Mouse (Mus musculus): Measurements from ENCODE around the gene Grn.

Grn gene

DNA sequence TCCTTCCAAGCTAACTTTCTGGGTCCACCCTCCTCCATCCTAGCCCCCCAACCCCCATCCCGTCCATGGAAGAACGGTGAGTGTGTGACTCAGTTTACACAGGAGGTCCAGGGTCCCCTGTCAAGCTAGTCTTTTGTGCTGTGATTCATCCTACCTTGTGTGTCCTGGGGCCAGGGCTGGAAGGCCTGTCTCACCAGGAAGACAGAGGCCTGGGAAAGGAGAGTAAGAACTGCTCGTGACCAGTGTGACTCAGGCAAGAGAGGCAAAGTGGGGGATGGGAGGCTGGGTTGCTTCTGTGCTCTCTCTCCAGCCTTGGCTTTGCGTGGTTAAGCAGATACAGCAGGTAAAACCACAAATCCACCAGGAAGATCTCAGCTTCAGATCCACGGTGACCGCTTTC is 5.4 kb upstream of the Grn start:
- DNase-seq (ENCODE audit: low spot score in 2 of 2): no peak

DNA sequence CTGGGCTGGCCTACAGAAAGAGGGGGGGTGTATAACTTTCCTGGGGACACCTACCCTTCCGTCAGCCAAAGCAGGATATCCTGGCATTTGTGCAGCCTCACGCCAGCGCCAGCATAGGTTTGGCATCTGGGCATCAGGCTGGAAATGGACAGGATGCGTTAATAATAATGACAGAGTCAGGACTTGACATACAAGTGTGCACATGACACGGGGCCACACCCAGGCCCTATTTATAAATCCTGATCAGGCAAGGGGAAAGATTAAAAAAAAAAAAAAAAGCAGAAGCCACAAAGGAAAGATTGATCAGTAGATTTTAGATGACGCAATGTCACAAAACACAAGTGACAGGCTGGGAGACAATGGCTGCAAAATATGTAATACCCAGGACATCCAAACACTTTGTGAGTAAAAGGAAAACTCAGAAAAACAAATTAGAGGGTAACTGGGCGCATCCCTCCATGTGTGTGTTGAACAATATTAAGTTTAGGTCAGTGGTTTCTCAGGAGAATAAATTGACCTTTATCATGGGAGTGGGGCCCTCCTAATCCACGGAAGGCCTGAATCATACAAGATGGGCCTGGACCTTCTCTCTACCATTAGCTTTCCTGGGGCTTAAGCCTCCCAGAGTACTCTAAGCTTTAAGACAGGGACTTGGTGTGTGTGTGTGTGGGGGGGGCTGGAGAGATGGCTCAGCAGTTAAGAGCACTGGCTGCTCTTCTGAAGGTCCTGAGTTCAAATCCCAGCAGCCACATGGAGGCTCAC is 4.4 kb upstream of the Grn start:
- DNase-seq (ENCODE audit: low spot score in 2 of 2): no peak

DNA sequence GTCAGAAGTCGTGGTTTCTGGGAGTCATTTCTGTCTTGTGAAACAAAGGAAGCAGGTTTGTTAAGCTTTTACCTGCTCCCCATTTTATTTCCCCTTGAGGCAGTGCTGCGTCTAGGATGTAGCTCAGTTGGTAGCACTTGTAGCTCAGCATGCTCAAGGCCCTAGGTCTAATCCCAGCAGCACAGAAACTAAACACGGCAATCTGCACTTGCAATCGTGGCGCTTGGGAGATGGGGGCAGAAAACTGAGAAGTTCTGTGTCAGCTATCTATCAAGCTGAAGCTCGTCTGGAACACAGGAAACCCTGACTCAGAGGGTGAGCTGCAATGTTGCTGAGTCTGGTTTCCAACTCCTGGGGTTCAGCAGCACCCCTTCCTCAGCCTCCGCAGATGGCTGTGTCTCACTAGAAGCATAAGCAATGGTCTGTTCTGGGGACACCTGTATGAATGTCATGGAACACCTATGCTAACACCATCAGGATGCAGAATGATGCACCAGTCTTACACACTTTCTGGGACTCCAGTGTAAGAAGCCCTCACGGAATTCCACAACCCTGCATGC is 1.1 kb upstream of the Grn start:
- DNase-seq (ENCODE audit: low spot score in 2 of 2): no peak

DNA sequence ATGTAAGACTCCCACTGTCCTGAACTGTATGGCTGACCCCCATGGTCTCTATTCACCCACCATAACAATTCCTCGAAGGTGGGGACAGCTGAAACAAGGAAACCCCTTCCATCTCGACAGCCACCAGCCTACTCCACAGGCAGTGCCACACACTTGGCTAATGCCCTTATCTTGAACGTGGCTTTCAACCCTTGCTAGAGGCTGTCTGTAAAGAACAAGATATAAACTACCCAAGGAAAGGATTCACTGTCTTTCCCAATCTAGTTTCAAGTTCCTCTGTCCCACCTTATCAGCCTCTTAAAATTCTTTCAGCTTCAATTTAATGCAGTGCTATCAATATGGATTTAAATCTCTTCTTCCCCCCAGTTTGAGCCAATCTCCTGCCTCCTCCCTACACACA is 564 bp upstream of the Grn start:
- DNase-seq (ENCODE audit: low spot score in 2 of 2): no peak

DNA sequence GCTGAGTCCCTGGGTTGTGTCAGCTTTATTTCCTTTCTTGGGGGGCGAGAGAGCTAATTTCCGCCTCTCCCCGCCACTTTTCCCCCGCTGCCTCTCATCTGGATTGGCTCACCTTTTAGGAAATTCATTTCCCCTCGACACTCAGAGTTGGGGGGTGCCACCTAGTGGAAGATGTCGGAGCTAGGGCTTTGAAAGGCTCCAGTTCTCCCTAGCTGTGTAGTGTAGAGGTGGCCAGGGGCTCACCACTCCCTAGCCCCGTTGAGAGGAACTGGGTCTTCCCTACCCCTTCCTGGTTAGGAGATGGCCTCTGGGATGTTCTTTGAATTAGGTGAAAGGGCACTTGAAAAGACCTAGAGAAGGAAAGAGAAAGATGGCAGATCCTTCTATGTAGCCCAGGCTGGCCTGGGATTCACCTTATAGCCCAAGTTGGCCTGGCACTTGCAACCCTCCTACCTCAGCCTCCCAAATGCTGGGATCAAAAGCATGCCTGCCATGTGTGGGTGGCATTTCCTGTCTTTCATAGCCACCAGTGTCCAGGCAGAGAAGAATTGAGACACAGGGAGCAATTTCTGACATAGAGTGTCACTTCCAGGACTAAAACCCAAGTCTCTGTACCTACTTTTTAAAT is 1.0 kb downstream of the Grn start:
- peak in 1 of 2 experiments; percentile 63 for DNase-seq (ENCODE audit: low spot score in 2 of 2)

DNA sequence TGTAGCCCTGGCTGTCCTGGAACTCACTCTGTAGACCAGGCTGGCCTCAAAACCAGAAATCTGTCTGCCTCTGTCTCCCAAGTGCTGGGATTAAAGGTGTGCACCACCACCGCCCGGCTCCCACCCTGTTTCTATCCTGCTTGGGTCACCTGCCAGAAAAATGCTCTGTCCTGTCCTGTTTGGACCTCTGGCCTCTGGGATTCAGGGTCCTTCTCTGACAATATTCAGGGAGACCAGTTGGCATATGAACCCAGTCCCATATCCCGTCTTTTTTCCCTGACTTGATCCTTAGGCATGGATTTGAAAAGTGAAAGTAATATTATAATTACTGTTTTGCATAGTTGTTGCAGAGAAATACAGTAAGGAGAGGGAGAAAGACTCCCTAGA is 1.6 kb downstream of the Grn start:
- DNase-seq (ENCODE audit: low spot score in 2 of 2): no peak

DNA sequence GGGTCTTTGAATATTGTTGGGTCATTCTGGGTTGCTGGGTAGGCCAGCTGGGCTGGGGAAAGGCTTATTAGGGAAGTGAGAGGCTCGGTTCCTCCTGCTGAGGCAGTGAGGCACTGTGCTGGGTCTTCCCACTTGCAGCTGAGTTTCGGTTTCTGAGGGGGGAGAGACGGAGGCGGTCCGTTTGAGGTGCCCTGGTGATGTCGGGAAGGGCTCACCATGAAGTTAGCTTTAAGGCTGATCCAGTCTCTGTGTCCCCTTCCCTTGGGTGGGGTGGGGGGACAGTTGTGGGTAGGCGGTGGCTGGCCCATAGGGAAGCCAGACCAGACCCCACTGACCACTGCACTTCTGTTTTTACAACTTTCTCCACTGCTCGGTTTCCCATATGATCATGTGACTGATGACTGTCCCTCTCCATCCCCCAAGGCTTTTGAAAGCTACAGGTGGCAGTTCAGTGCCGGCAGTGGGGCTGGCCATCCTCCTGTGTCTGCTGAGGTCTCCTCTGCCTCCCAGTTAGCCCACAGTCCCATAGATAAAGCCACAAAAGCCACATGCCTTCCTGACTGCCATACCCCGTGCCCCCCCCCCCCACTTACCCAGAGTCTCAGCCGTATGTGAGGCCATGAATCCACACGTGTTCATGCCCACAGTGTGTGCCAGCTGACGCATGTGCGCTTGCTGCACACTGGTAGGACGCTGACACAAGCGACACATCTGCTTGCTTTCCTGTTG is 2.2 kb downstream of the Grn start:
- no peak for DNase-seq (ENCODE audit: low spot score in 2 of 2)

DNA sequence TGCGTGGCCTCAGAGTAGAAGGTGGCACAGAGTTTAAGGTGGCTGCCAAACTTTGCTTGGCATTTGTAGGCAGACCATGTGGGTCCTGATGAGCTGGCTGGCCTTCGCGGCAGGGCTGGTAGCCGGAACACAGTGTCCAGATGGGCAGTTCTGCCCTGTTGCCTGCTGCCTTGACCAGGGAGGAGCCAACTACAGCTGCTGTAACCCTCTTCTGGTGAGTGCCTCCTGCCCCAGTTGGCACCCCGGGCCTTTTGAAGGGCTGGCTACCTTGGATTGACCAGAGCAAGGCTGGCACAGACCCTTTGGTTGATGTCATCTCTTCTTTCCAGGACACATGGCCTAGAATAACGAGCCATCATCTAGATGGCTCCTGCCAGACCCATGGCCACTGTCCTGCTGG is 2.8 kb downstream of the Grn start:
- DNase-seq (ENCODE audit: low spot score in 2 of 2): no peak

DNA sequence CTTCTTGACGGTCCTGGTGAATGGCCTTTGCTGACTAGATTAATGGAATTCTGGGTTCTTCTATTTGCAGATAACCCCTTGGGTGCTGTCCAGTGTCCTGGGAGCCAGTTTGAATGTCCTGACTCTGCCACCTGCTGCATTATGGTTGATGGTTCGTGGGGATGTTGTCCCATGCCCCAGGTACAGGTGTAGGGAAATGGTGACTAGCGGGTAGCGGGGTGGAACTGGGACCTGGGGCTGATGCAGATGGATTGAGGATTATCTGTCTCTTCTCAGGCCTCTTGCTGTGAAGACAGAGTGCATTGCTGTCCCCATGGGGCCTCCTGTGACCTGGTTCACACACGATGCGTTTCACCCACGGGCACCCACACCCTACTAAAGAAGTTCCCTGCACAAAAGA is 3.8 kb downstream of the Grn start:
- DNase-seq (ENCODE audit: low spot score in 2 of 2): no peak

DNA sequence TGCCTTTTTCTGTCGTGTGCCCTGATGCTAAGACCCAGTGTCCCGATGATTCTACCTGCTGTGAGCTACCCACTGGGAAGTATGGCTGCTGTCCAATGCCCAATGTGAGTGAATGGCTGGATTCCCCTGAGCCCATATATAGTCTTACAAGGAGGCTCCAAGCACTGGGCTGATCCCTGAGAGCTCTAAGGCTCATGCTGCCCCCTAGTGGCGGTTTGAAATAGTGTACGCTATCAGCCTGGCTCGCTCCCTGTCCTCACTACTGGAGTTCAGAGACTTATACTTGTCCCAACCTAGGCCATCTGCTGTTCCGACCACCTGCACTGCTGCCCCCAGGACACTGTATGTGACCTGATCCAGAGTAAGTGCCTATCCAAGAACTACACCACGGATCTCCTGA is 4.3 kb downstream of the Grn start:
- peak; percentile 81 to 83 for DNase-seq (ENCODE audit: low spot score in 2 of 2)

DNA sequence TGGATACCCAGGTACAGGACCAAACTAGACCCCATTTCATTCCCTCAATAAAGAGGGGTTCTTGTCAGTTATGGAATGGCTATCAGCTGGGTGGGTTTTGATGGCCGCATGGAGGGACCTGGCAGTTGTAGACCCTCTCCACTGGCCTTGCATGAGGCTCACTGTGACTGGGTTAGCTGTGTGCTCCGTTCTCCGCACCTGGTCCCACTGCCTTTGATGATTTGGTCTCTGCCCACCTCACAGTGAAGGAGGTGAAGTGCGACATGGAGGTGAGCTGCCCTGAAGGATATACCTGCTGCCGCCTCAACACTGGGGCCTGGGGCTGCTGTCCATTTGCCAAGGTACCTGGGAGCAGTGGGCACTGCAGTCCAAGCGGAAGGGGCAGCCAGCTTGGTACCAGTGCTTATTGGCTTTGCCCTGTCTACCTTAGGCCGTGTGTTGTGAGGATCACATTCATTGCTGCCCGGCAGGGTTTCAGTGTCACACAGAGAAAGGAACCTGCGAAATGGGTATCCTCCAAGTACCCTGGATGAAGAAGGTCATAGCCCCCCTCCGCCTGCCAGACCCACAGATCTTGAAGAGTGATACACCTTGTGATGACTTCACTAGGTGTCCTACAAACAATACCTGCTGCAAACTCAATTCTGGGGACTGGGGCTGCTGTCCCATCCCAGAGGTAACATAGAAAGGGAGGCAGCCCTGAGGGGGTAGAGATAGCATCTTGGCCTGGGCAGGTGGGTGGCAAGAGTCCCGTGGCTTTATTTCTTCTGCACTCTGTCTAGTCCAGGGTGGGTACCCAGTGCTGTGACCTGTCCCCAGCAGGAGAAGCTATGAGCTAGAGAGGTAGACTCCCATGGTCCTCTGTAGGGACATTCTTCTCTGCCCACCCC is 4.9 kb downstream of the Grn start:
- DNase-seq (ENCODE audit: low spot score in 2 of 2): no peak

DNA sequence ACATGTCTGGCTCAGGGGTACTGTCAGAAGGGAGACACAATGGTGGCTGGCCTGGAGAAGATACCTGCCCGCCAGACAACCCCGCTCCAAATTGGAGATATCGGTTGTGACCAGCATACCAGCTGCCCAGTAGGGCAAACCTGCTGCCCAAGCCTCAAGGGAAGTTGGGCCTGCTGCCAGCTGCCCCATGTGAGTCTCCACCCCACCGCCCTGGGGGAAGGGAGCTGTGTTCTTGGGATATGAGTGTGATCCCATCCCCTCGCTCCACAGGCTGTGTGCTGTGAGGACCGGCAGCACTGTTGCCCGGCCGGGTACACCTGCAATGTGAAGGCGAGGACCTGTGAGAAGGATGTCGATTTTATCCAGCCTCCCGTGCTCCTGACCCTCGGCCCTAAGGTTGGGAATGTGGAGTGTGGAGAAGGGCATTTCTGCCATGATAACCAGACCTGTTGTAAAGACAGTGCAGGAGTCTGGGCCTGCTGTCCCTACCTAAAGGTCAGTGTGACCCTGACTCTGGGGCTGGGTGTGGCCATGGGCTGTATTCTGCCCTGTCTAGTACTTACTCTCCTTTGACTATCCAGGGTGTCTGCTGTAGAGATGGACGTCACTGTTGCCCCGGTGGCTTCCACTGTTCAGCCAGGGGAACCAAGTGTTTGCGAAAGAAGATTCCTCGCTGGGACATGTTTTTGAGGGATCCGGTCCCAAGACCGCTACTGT is 5.8 kb downstream of the Grn start:
- DNase-seq (ENCODE audit: low spot score in 2 of 2): no peak

DNA sequence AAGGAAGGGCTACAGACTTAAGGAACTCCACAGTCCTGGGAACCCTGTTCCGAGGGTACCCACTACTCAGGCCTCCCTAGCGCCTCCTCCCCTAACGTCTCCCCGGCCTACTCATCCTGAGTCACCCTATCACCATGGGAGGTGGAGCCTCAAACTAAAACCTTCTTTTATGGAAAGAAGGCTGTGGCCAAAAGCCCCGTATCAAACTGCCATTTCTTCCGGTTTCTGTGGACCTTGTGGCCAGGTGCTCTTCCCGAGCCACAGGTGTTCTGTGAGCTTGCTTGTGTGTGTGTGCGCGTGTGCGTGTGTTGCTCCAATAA is 6.3 kb downstream of the Grn start:
- no peak for DNase-seq (ENCODE audit: low spot score in 2 of 2)

DNA sequence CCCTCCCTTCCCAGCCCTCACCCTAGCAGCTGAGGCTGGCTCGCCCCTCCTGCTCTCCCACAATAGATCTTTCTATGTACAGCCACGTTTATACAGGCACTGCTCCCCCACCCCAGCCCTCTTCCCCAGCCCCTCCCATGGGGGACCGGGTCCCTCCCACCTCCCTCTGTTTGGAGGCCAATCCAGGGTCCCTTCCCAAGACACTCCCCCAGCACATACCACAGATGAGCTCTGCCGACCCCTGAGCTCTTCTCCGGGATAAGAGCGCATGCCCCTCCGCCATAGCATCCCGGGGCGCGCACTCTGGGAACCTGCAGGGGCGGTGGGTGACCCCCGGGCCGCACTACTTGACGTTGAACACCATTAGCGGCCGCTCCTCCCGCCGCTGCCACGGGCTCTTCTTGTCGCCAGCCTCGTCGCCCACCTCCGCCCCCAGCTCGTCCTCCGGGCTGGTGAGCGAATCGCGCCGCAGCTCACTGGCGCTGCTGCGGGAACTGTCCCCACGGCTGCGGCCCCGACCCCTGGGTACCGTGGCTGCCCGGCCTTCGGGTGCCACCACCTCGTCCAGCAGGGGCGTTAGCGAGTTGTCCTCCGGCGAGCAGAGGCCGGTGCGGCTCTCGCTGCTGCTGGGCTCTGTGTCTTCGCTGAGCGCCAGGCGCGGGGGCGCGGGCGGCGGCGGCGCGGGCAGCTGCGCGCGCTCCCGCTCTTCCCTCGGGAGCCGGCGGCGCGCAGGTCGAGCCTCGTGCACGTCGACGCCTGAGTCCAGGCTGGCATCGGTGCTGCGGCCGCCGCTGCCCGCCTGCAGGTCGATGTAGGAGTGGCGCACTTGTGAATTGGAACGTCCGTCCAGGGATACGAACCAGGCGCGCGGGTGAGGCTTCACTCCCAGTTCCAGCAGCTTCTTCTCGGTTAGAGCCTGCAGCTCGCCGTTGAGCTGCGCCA is 7.3 kb downstream of the Grn start:
- DNase-seq (ENCODE audit: low spot score in 2 of 2): peak in 1 of 2 experiments; percentile 59

DNA sequence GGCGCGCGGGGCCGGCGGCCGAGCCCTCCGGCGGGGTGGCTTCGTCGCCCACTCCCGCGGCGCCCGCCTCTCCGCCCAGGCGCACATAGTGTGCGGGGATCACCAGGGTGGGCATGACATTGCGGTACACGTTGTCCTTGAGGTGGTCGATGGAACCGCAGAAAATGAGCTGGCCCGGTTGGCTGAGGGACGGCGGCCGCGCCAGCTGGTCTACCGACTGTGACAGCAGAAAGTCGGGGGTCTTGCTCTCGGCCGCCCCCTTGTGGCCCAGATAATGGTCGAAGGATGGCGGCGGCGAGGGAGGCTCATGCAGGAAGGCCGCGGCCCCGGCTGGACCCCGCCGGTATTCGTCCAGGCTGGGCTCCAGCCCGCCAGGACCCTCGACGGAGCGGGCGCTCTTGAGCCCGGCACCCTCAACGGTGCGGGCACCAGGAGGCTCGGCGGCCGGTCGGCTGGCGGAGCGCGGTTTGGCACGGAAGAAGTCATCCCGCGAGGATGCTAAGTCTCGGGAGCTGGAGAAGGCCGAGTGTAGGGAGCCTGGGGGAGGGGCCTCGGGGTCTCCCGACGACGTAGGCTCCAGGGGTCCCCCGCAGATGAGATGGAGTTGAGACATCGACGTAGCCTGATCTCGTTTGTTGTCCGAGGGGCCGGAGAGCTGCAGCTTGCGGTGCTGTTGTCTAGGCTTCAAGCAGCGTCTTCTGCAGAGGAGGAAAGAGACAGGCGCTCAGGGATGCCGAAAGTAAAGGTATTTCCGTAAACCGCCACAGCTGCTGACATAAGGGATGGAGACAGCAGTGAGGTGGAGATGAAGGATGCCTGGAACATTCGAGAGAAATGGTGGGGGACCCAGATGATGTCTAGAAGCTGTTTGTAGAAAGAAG is 8.3 kb downstream of the Grn start:
- peak in 1 of 2 experiments; percentile 51 for DNase-seq (ENCODE audit: low spot score in 2 of 2)

DNA sequence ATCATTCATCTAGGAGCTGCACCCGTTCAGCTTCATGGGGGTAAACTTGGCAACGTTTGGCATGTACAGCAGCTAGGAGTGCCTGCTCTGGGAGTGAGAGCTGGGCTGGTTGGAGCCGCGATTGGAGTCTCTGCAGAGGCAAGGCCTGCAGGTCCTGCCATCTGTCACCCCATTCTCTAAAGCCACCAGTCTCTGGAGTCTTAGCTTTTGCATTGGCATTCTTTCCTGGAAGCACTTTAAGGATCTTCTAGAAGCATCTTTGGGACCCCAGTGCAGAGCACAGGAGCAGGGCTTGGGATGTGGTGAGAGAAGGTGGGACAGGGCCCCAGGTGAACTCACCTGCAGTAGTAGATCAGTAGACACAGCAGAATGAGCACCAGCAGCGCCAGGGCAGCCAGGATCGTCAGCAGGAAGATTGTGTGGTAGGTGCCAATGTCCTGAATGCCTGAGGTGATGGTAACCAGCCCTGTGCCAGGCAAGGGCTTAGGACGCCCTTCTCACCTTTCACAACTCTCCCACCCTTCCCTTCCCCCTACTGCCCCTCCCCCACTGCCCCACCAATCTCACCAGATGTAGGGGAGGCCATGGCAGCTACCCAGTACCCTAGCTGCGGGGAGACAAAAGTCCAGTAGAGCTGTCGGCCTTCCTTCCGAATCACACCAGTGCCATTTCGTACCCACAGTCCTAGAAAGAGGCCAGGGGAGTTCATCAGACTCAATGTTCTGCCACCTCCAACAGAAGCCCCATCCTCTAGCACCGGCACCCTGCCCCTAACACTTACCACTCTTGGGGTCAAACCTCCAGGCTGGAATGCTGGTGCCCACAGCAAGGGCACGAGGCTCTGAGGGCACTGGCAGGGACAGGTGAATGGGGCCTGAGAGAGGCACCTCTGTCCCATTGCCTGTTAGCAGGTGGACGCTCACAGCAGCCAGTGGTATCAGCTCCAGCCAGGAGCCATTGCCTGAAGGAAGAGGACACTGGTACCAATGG is 9.3 kb downstream of the Grn start:
- no peak for DNase-seq (ENCODE audit: low spot score in 2 of 2)

DNA sequence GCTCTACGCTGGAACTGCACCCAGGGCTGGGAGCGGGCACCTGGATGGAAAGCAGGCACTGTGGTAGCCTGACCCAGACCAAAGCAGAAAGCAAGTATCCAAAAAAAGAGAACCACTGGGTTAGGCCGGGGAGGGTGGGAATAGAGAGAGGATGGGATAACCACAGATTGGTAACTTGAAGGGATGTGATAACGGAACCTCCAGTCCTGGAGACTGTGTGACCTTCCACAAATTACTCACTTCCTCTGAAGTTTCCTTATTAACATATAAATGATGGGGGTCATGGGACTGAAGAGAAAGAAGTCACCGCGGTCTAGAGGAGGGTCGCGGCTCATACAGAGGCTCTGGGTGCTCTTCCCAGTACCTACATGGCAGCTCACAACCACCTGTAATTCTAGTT is 10.1 kb downstream of the Grn start:
- DNase-seq (ENCODE audit: low spot score in 2 of 2): no peak

DNA sequence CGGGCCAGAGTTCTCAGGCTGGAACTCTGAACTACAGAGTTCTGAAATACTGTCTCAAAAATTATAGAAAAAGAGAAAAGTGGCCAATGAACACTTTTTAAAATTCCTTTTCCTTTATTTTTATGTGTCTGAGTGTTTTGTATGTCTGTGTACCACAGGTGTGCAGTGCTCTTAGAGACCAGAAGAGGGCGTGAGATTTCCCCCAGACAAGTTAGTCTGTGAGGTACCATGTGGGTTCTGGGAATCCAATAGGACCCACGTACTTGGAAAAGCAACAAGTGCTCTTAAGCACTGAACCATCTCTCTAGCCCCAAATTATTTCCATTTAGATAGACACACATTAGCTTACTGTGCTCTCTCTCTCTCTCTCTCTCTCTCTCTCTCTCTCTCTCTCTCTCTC is 11.3 kb downstream of the Grn start:
- no peak for DNase-seq (ENCODE audit: low spot score in 2 of 2)

Measured in right cerebral cortex, postnatal 36 days (tissue).